Mouse (Mus musculus) heart, embryonic 14.5 days (tissue): ENCODE measurements around the gene Zfp882. TPM values are rescaled to one million over a fixed set of nuclear protein-coding genes. Genes with fewer than 3 reads are reported as not detected.

Source experiments
- polyA plus RNA-seq: library from polyadenylated mRNA; unstranded; fragments of >200 nt; fragmentation: Nextera tagmentation; extraction: Ambion mirVana; gene quantifications from 2 replicates; pipeline ENCODE4 v1.2.1, GENCODE M21; 2014

Gene Zfp882
- polyA plus RNA-seq, 1 experiment from 2014 or later = 3.8 TPM

Other genes starting within 250 kb of the Zfp882 start
- gene Unc13a, start 236.9 kb upstream of the Zfp882 start, polyA plus RNA-seq = 0.38 and 0.89 TPM in 2 replicates
- 5.9 and 6.3 TPM in 2 replicates for gene Jak3, start 232.3 kb upstream of the Zfp882 start, polyA plus RNA-seq
- gene Insl3, start 219.4 kb upstream of the Zfp882 start, polyA plus RNA-seq = 2.4 and 2.7 TPM in 2 replicates
- gene B3gnt3, start 206.8 kb upstream of the Zfp882 start, polyA plus RNA-seq = 3.0 and 3.1 TPM in 2 replicates
- 0.61 and 1.4 TPM in 2 replicates for gene Fcho1, start 182.9 kb upstream of the Zfp882 start, polyA plus RNA-seq
- gene Zfp709, start 26.6 kb upstream of the Zfp882 start, polyA plus RNA-seq = 4.9 and 5.8 TPM in 2 replicates
- 27.8 and 28.2 TPM in 2 replicates for gene Zfp617, start within 50 bp of the Zfp882 start, polyA plus RNA-seq
- gene Zfp961, start 42.4 kb downstream of the Zfp882 start, polyA plus RNA-seq = 13.6 and 15.0 TPM in 2 replicates
- 0.73 and 1.7 TPM in 2 replicates for gene Cyp4f18, start 101.0 kb downstream of the Zfp882 start, polyA plus RNA-seq
- not detected in 2 replicates for gene Olfr372, start 132.6 kb downstream of the Zfp882 start, polyA plus RNA-seq
- not detected in 2 replicates for gene Olfr373, start 174.6 kb downstream of the Zfp882 start, polyA plus RNA-seq
- gene Olfr374, start 198.4 kb downstream of the Zfp882 start, polyA plus RNA-seq = not detected in 2 replicates
- gene Tpm4, start 226.4 kb downstream of the Zfp882 start, polyA plus RNA-seq = 305 and 318 TPM in 2 replicates